Mouse (Mus musculus) right cerebral cortex, postnatal 25 days (tissue): ENCODE measurements around the gene Fancg.

Experiments
- DNase-seq: peaks from one replicate; pipeline ENCODE4 v3.0.0; 2022

Fancg gene

GRCm38 (mm10) chr4:43010161-43011038 lies at the start of gene Fancg:
TSS of gene Fancg (minus strand) at chr4:43010506.
- peak; percentile 87 for DNase-seq

- no peak for DNase-seq
Observed at GRCm38 (mm10) chr4:43059697-43060096, 49.4 kb upstream of the Fancg start.

- DNase-seq, result peak; percentile 90
Observed at GRCm38 (mm10) chr4:43058753-43059654, 48.7 kb upstream of the Fancg start, which contains the start of gene Unc13b. TSS of gene Unc13b (plus strand) at chr4:43058953.

- no peak for DNase-seq
Observed at GRCm38 (mm10) chr4:43058392-43058752, 48.1 kb upstream of the Fancg start.

- no peak for DNase-seq
Observed at GRCm38 (mm10) chr4:43057654-43058053, 47.3 kb upstream of the Fancg start.

GRCm38 (mm10) chr4:43052627-43053026 lies 42.3 kb upstream of the Fancg start:
- DNase-seq, result no peak

GRCm38 (mm10) chr4:43047231-43047630 lies 36.9 kb upstream of the Fancg start:
- DNase-seq, result peak; percentile 52

- DNase-seq, result no peak
Observed at GRCm38 (mm10) chr4:43046607-43047006, 36.3 kb upstream of the Fancg start.

GRCm38 (mm10) chr4:43045659-43046302 lies 35.5 kb upstream of the Fancg start, which contains the start of gene Fam214b:
TSS of gene Fam214b (minus strand) at chr4:43046220.
- peak; percentile 89 for DNase-seq

- DNase-seq, result no peak
Observed at GRCm38 (mm10) chr4:43045285-43045658, 35.0 kb upstream of the Fancg start.

GRCm38 (mm10) chr4:43044673-43045072 lies 34.4 kb upstream of the Fancg start:
- DNase-seq, result no peak

GRCm38 (mm10) chr4:43043644-43044357 lies 33.5 kb upstream of the Fancg start:
- DNase-seq, result peak; percentile 44

GRCm38 (mm10) chr4:43040881-43041547 lies 30.7 kb upstream of the Fancg start:
- DNase-seq, result no peak

GRCm38 (mm10) chr4:43040114-43040572 lies 29.8 kb upstream of the Fancg start:
- peak; percentile 93 for DNase-seq

- DNase-seq, result no peak
Observed at GRCm38 (mm10) chr4:43039609-43040008, 29.3 kb upstream of the Fancg start.

- peak; percentile 54 for DNase-seq
Observed at GRCm38 (mm10) chr4:43038567-43039495, 28.5 kb upstream of the Fancg start.

GRCm38 (mm10) chr4:43037860-43038566 lies 27.7 kb upstream of the Fancg start:
- DNase-seq, result no peak

GRCm38 (mm10) chr4:43036356-43036755 lies 26.1 kb upstream of the Fancg start:
- no peak for DNase-seq

- no peak for DNase-seq
Observed at GRCm38 (mm10) chr4:43035851-43036250, 25.5 kb upstream of the Fancg start.

GRCm38 (mm10) chr4:43033481-43033880 lies 23.2 kb upstream of the Fancg start:
- no peak for DNase-seq
